Mouse (Mus musculus) thymus, adult 2 months (tissue): ENCODE results near the gene Zfp62.

Source experiments
- CTCF ChIP-seq: fragments of 200-500 bp; IDR thresholded peaks from 2 replicates; pipeline ENCODE4 v1.5.1; 2012; ENCODE audit warnings: mild to moderate bottlenecking, control low read depth, low read length, moderate library complexity, borderline replicate concordance; ENCODE audit not compliant: control insufficient read depth, poor library complexity, insufficient read depth; ENCODE audit errors: extremely low read depth
- POLR2A ChIP-seq: fragments of 200-500 bp; IDR thresholded peaks from 2 replicates; pipeline ENCODE4 v1.6.1; 2012; ENCODE audit warnings: mild to moderate bottlenecking, low read length, control low read depth, moderate library complexity; ENCODE audit not compliant: control insufficient read depth, poor library complexity, insufficient read depth; ENCODE audit errors: extremely low read depth

- TF ChIP-seq POLR2A: no peak
- no peak for TF ChIP-seq CTCF
Measured at GRCm38 (mm10) chr11:49219271-49219670, 16.2 kb downstream of the Zfp62 start.
